Mouse (Mus musculus) ES-Bruce4 (cell line): Measurements from ENCODE around the gene Pak7.

Experiments used
- CTCF ChIP-seq: IDR thresholded peaks from one replicate; pipeline ENCODE4 v1.8.1; 2011; ENCODE audit warnings: low read depth, low read length
- POLR2A ChIP-seq: IDR thresholded peaks from one replicate; pipeline ENCODE4 v1.8.1; 2011; ENCODE audit warnings: low read length; ENCODE audit not compliant: insufficient read depth

DNA sequence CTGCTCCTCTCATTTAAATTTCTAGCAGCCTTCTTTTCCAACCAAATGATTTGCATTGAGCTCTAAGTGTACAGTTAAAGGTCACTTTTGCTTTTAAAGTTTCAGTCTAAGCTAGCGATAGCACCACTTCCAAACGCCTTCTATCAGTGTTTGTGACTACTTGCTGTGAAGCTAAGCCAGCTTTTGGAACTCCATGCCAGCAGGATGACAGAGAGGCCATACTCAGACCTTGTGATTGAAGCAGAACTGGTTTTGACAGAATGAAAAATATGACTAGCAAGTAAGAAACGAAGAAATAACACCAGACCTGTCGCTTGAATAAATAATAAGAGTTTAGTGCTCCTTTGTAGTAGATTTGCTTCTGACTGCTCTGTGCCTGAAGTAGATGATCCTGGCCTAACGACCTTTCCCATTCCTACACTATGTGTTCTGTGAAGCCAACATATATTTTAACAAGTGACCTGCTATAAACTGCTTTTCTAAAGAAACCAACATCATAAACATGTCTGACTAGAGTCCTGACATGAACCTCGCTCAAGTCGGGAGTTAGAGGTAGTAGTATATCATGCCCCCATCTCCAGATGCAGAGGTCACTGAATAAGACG is 38.0 kb downstream of the Pak7 start:
- TF ChIP-seq CTCF (no peak), POLR2A (no peak)
